Mouse (Mus musculus) kidney, embryonic 15.5 days (tissue): ENCODE data around the gene Rpn2. TPM values are rescaled to one million over a fixed set of nuclear protein-coding genes. Genes with fewer than 3 reads are reported as not detected.

Experiments used
- ATAC-seq: fragments of 200-750 bp; cut with Nextera tagmentation; replicated peaks from 2 replicates; pipeline ENCODE4 v1.8.0; 2017; ENCODE audit warnings: moderate TSS enrichment; ENCODE audit not compliant: low FRiP score
- H3K27ac ChIP-seq: fragments of 300-500 bp; sonication (generic); 2 replicates; pipeline ENCODE4 v1.5.1; 2015; ENCODE audit warnings: mild to moderate bottlenecking, inconsistent platforms
- H3K27me3 ChIP-seq: fragments of 300-500 bp; sonication (generic); 2 replicates; pipeline ENCODE4 v1.6.1; 2015; ENCODE audit warnings: inconsistent platforms
- H3K36me3 ChIP-seq: fragments of 300-500 bp; sonication (generic); 2 replicates; pipeline ENCODE4 v1.6.1; 2015; ENCODE audit warnings: inconsistent platforms
- H3K4me1 ChIP-seq: fragments of 300-500 bp; sonication (generic); 2 replicates; pipeline ENCODE4 v1.6.1; 2015; ENCODE audit warnings: inconsistent platforms
- H3K4me2 ChIP-seq: fragments of 300-500 bp; sonication (generic); 2 replicates; pipeline ENCODE4 v1.6.1; 2015; ENCODE audit warnings: moderate library complexity, mild to moderate bottlenecking, inconsistent platforms
- H3K4me3 ChIP-seq: fragments of 300-500 bp; sonication (generic); replicated peaks from 2 replicates; pipeline ENCODE4 v1.5.1; 2015; ENCODE audit warnings: mild to moderate bottlenecking, inconsistent platforms
- H3K9ac ChIP-seq: fragments of 300-500 bp; sonication (generic); 2 replicates; pipeline ENCODE4 v1.6.1; 2015; ENCODE audit warnings: mild to moderate bottlenecking, inconsistent platforms
- H3K9me3 ChIP-seq: fragments of 300-500 bp; sonication (generic); replicated peaks from 2 replicates; pipeline ENCODE4 v1.6.1; 2016; ENCODE audit warnings: inconsistent platforms
- WGBS: fragments of 180-500 bp; shearing (Covaris S2); methylation state at CpG from one replicate; pipeline ENCODE4 v1.1.7; 2015; ENCODE audit warnings: mixed read lengths; 5-methylcytosine and 5-hydroxymethylcytosine counted together
- polyA plus RNA-seq: library from polyadenylated mRNA; unstranded; fragments of >200 nt; fragmentation: Nextera tagmentation; extraction: Ambion mirVana; gene quantifications from 2 replicates; pipeline ENCODE4 v1.2.1, GENCODE M21; 2015

Rpn2 gene
- 311 and 322 TPM in 2 replicates for polyA plus RNA-seq

DNA sequence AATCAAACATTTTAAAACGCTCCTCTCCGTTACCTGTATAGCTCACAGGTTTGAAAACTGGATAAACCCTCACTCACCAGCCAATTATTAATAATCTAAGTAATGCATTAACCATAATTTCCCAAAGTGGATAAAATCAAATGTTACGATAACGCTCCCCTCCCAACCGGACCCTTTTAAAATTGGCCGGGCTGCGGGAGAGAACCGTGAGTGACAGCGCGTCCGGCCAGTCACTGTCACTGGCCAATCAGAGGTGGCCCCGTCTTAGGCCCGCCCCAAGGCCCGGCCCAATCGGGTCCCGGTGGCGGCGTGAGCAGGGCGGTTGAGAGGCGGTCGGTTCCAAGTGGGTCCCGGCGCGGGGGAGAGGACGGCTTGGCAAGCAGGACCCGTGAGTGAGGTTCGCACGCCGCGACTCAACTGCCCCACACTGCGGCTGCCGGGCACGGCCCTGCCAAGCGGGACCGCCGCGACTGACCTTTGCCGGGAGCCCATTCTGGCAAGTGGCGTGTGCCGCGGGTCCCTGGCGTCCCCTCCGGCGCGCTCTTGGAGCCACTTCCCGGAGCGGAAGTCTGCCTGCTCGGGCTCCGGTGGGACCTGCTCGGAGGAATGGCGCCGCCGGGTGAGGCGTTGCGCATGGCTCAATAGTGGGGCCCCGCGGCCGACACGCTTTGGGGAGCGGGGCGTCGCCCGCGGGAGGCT, at the start of gene Rpn2:
Rpn2 (plus strand) TSS at position 301 of the 699 bp plus-strand sequence.
- peak within 1 kb of the TSS; percentile 95 for H3K27ac ChIP-seq
- no peaks in the 10 kb centered on the region for H3K9me3 ChIP-seq
- H3K4me2 ChIP-seq = peak within 1 kb of the TSS; percentile 66
- no peaks in the 10 kb centered on the region for H3K27me3 ChIP-seq
- peak; percentile 100 for ATAC-seq
- peak within 1 kb of the TSS; percentile 76 for H3K4me3 ChIP-seq
- H3K36me3 ChIP-seq = peaks cover 25% of the 10 kb centered on the region
- peaks cover 24% of the 10 kb centered on the region for H3K4me1 ChIP-seq
- under 1% methylated on average over 64 of the region's 64 CpGs for WGBS
- H3K9ac ChIP-seq = peak within 1 kb of the TSS; percentile 91

DNA sequence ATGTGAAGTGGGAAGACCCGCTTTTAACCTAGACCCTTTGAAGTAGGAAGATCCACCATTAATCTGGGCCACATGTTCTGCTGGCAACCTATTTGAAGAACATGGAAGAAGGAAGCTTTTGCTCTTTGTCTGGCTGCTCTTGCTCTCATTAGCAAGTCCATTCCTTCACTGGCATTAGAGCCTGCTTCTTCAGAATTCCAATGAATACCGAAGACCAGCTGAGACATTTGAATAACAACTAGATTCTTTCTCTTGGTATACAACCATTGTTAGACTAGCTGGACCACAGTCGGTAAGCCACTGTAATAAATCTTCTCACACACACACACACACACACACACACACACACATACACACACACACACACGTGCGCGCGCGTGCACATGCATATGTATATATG, 42.9 kb upstream of the Rpn2 start:
- ATAC-seq = no peak
- H3K4me3 ChIP-seq = no peak overlapping the region
- 94% methylated on average over 8 of the region's 8 CpGs for WGBS
- H3K27me3 ChIP-seq = 0 out of 2 replicates have a peak, but pooled peaks cover 3% of the 10 kb centered on the region
- H3K4me2 ChIP-seq = no peak overlapping the region
- no peak overlapping the region for H3K27ac ChIP-seq
- no peaks in the 10 kb centered on the region for H3K4me1 ChIP-seq
- no peaks in the 10 kb centered on the region for H3K9me3 ChIP-seq
- H3K36me3 ChIP-seq = no peaks in the 10 kb centered on the region
- H3K9ac ChIP-seq = no peak overlapping the region

DNA sequence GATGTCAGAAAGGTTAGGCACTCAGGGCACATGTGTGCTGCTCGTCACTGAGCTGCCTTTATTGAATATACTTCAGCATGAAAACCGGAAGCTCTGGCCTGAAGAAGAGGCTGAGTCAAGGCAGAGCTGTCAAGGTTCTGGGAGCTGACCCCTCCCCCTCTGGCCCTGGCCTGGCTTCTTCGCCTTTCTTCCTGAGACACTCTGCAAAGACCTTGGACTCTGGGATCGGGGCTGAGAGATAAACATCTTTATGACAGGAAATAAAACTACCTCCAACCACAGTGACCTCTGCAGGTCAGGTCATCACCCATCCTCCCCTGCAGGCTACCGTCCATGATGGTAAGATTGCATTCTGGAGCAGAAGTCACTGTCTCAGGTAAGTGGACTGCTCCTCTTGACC, 33.8 kb upstream of the Rpn2 start:
- WGBS = 16% methylated on average over 5 of the region's 5 CpGs
- H3K9ac ChIP-seq = no peak overlapping the region
- H3K4me2 ChIP-seq = no peak overlapping the region
- H3K4me3 ChIP-seq = no peak overlapping the region
- no peak for ATAC-seq
- no peaks in the 10 kb centered on the region for H3K4me1 ChIP-seq
- H3K9me3 ChIP-seq = no peaks in the 10 kb centered on the region
- no peak overlapping the region for H3K27ac ChIP-seq
- H3K27me3 ChIP-seq = no peaks in the 10 kb centered on the region
- no peaks in the 10 kb centered on the region for H3K36me3 ChIP-seq

DNA sequence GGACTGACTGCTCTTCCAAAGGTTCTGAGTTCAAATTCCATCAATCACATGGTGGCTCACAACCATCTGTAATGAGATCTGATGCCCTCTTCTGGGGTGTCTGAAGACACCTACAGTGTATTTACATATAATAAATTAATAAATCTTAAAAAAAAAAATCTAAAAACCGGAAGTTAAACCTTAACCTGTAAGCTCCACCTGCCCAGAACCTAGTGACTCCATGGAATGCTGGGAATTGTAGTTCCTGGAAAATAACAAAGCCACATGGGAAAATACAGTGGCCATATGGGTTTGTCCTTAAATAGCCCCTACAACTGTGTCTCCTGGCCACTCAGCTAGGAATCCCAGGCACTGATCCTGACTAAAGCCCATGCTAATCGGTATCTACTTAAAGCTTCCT, 33.2 kb upstream of the Rpn2 start:
- Histone ChIP-seq H3K4me2 (no peak overlapping the region), H3K9me3 (no peaks in the 10 kb centered on the region), H3K4me1 (no peaks in the 10 kb centered on the region), H3K4me3 (no peak overlapping the region), H3K27ac (no peak overlapping the region), H3K36me3 (no peaks in the 10 kb centered on the region), H3K9ac (no peak overlapping the region), H3K27me3 (no peaks in the 10 kb centered on the region)
- ATAC-seq = no peak
- 70% methylated on average over 2 of the region's 2 CpGs for WGBS

DNA sequence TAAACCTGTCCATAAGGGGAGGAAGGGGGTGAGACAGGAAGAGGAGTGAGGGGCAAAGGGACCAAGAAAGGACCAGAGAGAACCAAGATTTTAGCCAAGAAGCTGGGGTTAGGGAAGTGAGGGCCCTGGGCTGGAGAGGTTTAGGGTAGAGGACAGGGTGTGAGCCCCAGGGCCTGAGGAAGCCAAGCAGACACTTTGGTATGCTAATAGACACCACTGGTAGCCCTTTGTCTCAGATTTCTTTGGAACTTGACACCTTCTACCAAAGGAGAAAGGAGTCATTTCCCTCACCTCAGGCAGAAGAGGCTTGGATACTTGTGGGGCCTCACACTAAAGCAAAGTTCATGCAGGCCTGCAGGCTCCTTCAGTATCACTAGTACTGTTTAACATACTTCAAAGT, 30.7 kb upstream of the Rpn2 start:
- Histone ChIP-seq H3K27me3 (no peaks in the 10 kb centered on the region), H3K9me3 (no peaks in the 10 kb centered on the region), H3K4me2 (no peak overlapping the region), H3K4me1 (no peaks in the 10 kb centered on the region), H3K27ac (no peak overlapping the region), H3K4me3 (no peak overlapping the region), H3K36me3 (no peaks in the 10 kb centered on the region), H3K9ac (no peak overlapping the region)
- ATAC-seq = no peak

DNA sequence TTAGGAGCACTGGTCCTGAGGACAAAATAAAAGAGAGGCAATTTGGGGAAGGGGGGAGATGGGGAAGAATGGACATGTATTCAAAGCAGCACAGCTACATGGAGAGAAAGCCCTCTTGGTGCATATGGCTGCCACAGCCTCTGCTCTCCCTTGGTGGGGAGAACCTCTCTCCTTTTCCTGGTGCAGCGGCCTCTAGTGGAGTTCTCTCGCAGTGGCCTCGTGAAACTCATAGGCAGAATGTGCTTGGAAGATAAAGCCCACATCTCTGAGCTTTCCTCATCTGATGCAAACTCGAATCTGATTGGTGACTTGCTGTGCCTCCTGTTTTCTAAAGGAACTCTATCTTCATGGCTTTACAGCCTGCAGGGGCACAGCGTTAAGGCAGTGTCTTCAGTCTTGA, 19.1 kb upstream of the Rpn2 start:
- 1% methylated on average over 5 of the region's 5 CpGs for WGBS
- no peak overlapping the region for H3K4me2 ChIP-seq
- no peaks in the 10 kb centered on the region for H3K4me1 ChIP-seq
- no peaks in the 10 kb centered on the region for H3K27me3 ChIP-seq
- H3K36me3 ChIP-seq = no peaks in the 10 kb centered on the region
- no peak overlapping the region for H3K27ac ChIP-seq
- H3K4me3 ChIP-seq = no peak overlapping the region
- H3K9ac ChIP-seq = no peak overlapping the region
- H3K9me3 ChIP-seq = no peaks in the 10 kb centered on the region
- ATAC-seq = no peak

DNA sequence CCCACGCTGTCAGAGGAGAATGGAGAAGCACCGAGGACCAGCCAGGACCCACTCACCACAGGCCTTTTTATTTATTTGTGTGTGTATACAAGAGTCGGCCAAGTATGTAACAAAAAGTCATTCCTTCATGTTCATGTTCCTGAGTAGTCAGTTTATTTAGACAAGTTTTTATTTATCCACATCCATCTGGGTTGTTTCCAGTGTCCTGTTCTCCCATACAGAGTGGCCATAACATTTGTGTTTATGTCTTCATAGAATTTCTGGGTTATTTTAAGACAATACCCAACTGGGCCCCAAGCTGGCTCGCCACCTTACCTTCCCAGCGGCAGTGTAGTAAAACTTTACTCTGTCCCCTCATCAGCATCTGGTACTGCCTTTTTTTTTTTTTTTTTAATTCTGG, 16.9 kb upstream of the Rpn2 start:
- H3K27me3 ChIP-seq = no peaks in the 10 kb centered on the region
- no peak overlapping the region for H3K9ac ChIP-seq
- no peaks in the 10 kb centered on the region for H3K4me1 ChIP-seq
- H3K4me2 ChIP-seq = no peak overlapping the region
- H3K27ac ChIP-seq = no peak overlapping the region
- no peaks in the 10 kb centered on the region for H3K36me3 ChIP-seq
- no peak for ATAC-seq
- no peak overlapping the region for H3K4me3 ChIP-seq
- no peaks in the 10 kb centered on the region for H3K9me3 ChIP-seq
- WGBS = 80% methylated on average over 5 of the region's 5 CpGs

DNA sequence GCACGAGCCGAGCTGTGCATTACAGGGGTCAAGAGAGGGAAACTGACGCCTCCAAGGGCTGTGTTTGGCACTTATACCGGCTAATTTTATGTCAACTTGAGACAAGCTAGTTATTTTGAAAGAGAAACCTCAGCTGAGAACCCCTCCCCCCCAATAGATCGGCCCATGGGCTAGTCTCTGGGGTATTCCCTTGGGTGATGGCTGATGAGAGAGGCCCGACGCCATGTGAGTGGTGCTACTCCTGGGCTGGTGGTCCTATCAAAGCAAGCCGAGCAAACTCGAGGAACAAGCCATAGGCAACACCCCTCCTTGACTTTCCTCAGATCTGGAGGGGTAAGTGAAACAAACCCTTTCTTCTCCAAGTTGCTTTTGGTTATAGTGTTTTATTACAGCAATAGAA, 16.3 kb upstream of the Rpn2 start:
- no peak for ATAC-seq
- Histone ChIP-seq H3K9me3 (no peaks in the 10 kb centered on the region), H3K27me3 (no peaks in the 10 kb centered on the region), H3K36me3 (no peaks in the 10 kb centered on the region), H3K4me1 (no peaks in the 10 kb centered on the region), H3K4me3 (no peak overlapping the region), H3K9ac (no peak overlapping the region), H3K4me2 (no peak overlapping the region), H3K27ac (no peak overlapping the region)
- WGBS = 41% methylated on average over 9 of the region's 9 CpGs

DNA sequence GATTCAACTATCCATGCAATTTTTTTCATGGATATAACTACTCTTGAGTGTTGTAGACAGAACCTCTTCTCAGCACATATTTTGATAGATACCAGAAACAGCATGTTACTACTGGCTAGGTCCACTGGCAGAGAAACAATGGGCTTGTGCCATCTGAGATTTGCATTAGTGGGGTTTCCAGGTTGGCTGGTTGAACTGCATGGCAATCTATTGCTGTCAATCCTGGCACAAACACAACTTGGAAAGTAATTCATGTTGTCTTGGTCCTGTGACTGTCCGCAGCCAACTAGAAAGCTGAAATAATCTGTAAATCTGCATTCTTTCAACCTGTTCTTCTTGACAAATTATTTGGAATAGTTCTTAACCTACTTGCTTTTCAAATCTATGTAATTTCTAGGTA, 15.7 kb upstream of the Rpn2 start:
- H3K27ac ChIP-seq = no peak overlapping the region
- no peaks in the 10 kb centered on the region for H3K27me3 ChIP-seq
- H3K36me3 ChIP-seq = no peaks in the 10 kb centered on the region
- H3K9ac ChIP-seq = no peak overlapping the region
- no peak overlapping the region for H3K4me3 ChIP-seq
- no peak overlapping the region for H3K4me2 ChIP-seq
- no peaks in the 10 kb centered on the region for H3K4me1 ChIP-seq
- ATAC-seq = no peak
- no peaks in the 10 kb centered on the region for H3K9me3 ChIP-seq
- WGBS = 93% methylated on average over 1 of the region's 1 CpGs

DNA sequence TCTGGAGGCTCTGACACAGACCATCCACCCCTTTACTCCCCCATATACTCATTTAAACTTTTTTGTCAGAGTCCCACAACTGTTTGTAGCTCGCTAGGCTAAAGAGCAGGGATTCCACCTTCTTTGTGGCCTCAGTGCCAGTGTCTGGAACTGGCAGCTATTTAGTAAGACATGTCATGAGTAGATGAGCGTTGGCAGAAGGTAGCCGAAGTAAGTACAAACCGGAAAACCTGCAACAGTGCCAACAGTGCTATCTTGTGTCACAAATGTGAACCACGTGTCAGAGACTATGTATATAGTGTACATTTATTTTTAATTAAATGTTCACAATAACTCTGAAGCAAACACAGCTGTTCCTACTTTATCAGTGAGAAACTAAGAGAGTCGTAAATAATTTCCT, 15.0 kb upstream of the Rpn2 start:
- H3K9me3 ChIP-seq = no peaks in the 10 kb centered on the region
- 61% methylated on average over 6 of the region's 6 CpGs for WGBS
- no peaks in the 10 kb centered on the region for H3K36me3 ChIP-seq
- no peak overlapping the region for H3K27ac ChIP-seq
- H3K27me3 ChIP-seq = no peaks in the 10 kb centered on the region
- H3K4me1 ChIP-seq = no peaks in the 10 kb centered on the region
- H3K4me2 ChIP-seq = no peak overlapping the region
- H3K4me3 ChIP-seq = no peak overlapping the region
- no peak overlapping the region for H3K9ac ChIP-seq
- ATAC-seq = no peak

DNA sequence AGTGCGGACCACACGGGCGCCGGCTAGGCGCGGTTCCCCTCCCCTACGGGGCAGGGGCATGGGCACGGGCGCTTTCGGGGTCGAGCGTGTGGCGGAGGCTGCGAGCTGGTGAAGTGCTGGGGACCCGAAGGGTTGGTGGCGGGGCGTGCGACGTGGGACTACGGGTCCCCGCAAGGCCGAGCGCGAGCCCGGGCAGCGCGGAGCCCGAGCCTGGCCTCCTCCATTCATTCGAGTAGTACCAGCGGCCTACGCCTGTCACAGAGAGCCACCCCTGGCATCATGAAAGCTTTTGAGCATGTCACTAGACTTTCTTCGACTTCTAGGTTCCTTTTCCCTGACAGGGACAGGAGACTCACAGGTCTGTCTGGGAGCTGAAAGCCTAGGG, 591 bp downstream of the Rpn2 start, which contains the start of gene Mroh8:
Mroh8 (minus strand) TSS at position 134 of the 385 bp plus-strand sequence.
- peaks cover 30% of the 10 kb centered on the region for H3K36me3 ChIP-seq
- ATAC-seq = peak; percentile 76; the same call in 1 of the 2 replicates
- H3K4me2 ChIP-seq = peak within 1 kb of the TSS; percentile 66
- H3K4me3 ChIP-seq = peak within 1 kb of the TSS; percentile 76
- H3K9me3 ChIP-seq = no peaks in the 10 kb centered on the region
- under 1% methylated on average over 32 of the region's 32 CpGs for WGBS
- H3K27me3 ChIP-seq = no peaks in the 10 kb centered on the region
- H3K9ac ChIP-seq = peak within 1 kb of the TSS; percentile 91
- peaks cover 24% of the 10 kb centered on the region for H3K4me1 ChIP-seq
- peak within 1 kb of the TSS; percentile 95 for H3K27ac ChIP-seq

DNA sequence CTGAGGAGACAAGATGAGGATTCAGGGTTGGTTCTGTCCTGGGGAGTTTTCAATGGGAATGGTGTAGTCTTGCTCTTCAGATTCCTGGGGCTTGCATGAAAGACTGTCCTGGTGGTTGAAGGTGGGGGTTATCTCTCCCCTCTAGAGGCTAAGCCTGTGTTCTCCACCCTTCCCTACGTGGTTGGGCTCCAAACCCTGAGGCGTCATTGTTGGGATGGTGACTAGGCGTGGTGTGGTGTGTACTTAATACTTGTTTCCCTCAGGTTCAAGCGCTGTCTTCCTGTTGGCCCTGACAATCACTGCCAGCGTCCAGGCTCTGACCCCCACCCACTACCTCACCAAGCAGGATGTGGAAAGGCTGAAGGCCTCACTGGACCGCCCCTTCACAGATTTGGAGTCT, 4.5 kb downstream of the Rpn2 start:
- Histone ChIP-seq H3K36me3 (peaks cover 67% of the 10 kb centered on the region), H3K27me3 (no peaks in the 10 kb centered on the region), H3K9me3 (no peaks in the 10 kb centered on the region), H3K4me3 (no peak overlapping the region), H3K4me2 (no peak overlapping the region), H3K27ac (no peak overlapping the region), H3K4me1 (peaks cover 23% of the 10 kb centered on the region), H3K9ac (no peak overlapping the region)
- WGBS = 89% methylated on average over 6 of the region's 6 CpGs
- ATAC-seq = no peak

DNA sequence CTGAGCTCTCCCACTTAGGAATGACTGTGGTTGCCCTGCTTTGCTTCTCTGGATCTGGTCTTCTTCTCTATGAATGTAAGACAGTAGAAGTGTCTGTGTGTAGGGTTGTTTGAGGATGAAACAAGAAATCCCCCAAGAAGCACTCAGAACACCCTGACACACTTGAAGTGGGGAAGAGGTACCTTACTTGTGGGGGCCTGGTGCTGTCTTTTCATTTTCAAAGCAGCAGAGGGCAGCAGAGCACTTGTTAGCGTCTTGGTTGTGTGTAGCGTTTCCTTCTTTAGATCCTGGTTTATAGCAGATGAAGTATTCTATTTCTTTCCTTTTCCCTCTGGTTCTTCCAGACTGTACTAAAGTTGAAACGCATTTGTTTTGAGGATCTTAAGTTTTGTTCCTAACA, 8.7 kb downstream of the Rpn2 start:
- no peak overlapping the region for H3K4me2 ChIP-seq
- H3K9me3 ChIP-seq = no peaks in the 10 kb centered on the region
- H3K9ac ChIP-seq = no peak overlapping the region
- 17% methylated on average over 3 of the region's 3 CpGs for WGBS
- H3K27me3 ChIP-seq = no peaks in the 10 kb centered on the region
- H3K4me1 ChIP-seq = 0 out of 2 replicates have a peak, but pooled peaks cover 3% of the 10 kb centered on the region
- peaks cover 96% of the 10 kb centered on the region for H3K36me3 ChIP-seq
- H3K4me3 ChIP-seq = no peak overlapping the region
- no peak for ATAC-seq
- no peak overlapping the region for H3K27ac ChIP-seq
